Mouse (Mus musculus) telencephalon, adult 2 months (tissue): ENCODE data around the gene Phlda1.
"Not testable (repeated sequence)": the region's sequence is repeated elsewhere in the genome, so short reads cannot be mapped to it uniquely, and the experiment has no call there.

Experiments used
- DNase-seq: peaks from one replicate; pipeline ENCODE4 v3.0.0-alpha.2; 2011; ENCODE audit warnings: low read depth, low spot score

Gene Phlda1

DNA sequence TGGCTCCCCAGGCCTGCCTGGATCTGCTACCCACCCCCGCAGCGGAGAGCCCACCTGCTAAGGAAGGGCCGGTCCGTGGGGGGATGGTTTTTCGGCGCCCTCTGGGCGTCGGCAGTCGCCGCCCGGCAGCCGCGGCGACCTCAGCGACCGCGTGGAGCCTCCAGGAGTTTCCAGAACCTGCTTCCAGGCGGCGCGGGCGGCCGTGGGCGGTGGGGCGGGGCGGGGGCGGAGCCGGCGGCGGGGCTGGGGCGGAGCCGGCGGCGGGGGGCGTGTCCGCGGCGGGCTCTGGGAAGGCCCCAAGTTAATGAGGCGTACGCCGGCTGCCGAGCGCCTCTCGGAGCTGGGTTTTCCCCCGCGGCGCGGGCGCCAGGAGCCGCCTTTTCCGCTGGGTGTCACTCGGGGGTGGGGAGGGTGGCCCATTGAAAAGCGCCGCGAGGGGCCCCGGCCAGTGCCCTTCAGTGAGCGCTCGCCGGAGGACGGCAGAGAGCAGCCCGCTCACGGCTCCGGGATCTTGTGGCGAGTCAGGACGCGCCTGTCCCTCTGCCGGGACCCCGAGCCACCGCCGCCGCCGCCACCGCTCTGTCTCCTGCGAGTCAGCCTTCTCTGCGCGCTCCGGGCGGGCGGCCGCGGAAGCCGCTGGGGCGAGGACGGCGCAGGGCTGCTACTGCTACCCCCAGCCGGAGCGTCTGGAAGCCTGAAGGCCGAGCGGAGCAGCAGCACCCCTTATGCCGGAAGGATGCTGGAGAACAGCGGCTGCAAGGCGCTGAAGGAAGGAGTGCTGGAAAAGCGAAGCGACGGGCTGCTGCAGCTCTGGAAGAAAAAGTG lies at the start of gene Phlda1:
Phlda1 (plus strand) TSS at position 186 of the 825 bp plus-strand sequence.
- peak; percentile 69 for DNase-seq

DNA sequence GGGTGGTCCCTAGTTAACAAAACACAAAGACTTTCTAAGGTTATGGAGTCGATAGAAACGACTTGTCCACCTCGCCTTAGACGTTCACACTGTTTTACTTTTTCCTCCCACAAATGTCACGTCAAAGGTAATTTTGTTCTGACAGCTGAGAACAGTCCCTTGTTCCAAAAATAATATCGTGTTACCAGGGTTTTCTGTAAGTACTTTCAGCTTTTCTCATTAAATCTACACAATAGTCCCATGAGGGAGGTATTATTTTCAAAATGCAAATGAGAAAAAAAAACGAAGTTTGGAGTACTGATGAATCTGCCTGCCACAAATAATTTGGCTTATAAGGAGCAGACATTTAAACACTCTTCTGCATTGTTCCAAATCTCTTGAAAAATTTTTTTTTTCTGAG lies 48.0 kb upstream of the Phlda1 start:
- DNase-seq, result no peak

DNA sequence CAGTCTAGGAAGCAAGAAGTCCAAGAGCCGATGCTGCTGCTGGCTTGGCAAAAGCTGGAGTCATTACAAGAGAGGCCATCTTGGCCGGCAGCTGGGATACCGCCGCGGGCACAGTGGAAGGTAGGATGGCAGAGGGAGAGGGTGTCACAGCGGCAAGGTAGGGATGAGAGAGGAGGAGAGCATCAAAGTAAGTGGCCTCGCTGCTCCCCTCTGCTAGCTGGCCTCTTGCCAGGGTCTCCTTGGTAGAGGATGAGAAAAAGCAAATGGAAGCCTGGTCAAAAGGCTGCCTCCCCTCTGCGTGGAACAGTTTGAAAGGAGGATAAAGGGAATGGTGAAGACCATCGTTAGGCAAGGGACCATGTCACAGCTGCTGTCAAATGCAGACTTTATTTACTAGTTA lies 47.0 kb upstream of the Phlda1 start:
- DNase-seq, result no peak

DNA sequence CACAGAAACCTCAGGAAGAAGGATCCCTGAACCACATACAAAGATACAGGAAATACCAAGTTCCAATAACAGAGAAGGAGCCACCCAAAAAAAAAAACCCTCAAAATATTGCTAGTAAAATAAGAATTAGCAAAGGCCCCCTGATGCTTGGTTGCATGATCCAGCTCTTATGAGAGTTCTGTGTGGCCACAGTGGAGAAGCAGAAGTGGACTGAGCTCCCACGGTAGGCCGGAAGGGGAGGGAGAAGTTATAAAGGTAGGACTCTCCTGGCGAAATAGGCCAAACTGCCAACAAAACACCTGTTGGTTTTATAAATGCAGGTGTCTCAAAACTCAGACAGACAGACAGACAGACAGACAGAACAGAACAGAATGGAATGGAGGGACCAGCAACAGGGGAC lies 46.2 kb upstream of the Phlda1 start:
- DNase-seq, result no peak

DNA sequence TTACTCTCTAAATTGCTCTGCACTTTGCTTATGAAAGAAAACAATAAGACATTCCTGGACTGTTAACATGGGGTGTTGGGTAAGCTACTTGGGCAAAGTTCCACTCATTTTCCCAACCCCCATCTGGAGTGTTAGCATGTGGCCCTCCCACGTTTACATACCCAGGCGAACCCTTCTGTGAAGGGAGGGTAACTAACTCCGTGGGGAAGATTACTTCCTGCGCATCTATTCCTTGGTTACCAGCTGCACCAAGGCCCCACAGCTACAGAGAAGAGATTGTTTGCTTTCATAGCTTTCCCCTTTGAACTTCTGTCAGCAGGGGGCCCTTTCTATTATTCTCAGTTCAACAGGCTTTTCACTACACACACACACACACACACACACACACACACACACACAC lies 45.7 kb upstream of the Phlda1 start:
- DNase-seq, result no peak

DNA sequence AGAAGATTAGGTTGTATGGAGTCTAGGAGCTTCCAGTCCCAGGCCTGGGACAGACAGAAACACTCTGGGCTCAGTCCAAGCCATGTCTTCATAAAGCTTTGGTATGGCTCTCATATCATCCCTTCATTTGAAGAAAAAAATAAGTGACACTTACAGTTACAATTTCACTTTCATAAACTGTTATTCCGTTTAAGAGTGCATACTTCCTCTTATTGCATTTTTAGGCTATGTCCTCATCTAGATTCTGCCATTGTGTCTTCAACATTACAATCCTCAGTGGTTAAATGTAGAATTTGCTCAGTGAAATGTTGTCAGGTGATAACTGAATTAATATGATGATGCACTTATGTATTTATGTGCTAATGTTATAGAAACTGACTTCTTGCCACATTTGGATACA lies 41.3 kb upstream of the Phlda1 start:
- DNase-seq, result no peak

DNA sequence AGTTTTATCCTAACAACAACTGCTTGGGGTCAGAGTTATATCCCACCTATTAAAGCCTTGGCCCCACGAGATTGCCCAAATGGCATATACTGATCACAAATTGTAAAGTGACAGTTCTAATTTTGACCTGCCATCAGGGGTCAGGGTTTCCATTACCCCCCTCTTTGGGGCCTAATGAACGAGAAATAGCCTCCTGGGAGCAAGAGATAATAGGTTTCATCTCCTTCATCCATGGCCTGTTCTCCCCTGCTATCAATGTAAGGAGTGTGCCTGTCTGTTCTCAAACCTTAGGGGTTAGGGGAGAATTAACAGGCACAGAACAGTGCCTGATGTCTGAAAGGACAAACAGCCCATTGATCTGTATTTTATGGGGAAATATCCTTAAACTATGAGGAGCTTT lies 40.7 kb upstream of the Phlda1 start:
- DNase-seq, result no peak

DNA sequence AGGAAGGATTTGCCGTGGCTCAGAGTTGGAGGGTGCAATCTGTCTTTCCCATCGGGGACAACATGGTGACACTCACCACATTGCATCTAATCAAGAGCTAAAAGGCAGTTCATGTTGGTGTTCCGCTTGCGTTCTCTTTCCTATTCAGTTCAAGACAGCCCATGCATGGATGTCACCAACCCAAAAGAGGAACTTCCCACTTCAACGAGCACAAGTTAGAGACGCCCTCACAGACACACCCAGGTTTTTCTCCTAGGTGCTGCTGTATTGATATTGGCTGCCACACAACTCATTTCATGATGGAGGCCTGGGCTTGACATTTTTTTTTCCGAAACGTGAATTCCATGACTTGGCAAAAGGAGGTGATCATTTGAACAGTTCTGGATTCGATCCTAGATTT lies 34.9 kb upstream of the Phlda1 start:
- no peak for DNase-seq

DNA sequence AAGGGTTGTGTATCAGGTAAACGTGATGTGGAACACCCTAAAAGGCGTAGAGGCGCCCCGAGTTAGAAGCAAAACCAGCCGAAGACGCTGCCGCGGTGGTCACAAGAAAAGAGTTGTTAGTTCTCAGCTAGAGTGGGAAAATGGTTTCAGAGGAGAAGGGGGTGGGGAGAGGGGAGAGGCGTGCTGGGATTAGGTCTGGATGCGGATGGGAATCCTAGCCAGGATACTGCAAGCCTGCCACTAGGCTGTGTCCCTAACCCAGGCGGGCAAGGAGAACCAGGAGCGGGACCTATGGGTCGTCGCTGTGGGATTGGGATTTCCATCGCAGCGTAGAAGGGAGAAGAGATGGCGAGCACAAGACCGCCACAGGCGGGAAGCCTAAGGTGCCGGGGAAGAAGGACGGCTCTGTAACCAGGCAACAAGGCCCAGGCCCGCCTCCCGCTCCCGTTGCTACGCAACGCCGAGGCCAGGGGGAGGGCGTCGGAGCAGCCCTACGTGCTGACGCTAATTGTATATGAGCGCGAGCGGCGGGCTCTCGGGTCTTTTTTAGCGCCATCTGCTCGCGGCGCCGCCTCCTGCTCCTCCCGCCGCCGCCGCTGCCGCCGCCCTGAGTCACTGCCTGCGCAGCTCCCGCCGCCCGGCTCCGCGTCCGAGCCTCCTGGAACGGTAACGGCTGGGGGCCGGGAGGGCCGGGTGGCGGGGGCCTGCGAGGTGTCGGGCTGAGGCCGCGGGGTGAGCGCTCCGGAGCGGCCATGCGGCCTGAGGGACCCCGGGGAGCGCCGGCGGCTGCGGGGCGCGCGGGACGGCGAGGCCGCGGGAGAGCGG lies 33.2 kb upstream of the Phlda1 start, which contains the start of gene Nap1l1:
Nap1l1 (plus strand) TSS at position 538 of the 825 bp plus-strand sequence.
- DNase-seq, result peak; percentile 95

DNA sequence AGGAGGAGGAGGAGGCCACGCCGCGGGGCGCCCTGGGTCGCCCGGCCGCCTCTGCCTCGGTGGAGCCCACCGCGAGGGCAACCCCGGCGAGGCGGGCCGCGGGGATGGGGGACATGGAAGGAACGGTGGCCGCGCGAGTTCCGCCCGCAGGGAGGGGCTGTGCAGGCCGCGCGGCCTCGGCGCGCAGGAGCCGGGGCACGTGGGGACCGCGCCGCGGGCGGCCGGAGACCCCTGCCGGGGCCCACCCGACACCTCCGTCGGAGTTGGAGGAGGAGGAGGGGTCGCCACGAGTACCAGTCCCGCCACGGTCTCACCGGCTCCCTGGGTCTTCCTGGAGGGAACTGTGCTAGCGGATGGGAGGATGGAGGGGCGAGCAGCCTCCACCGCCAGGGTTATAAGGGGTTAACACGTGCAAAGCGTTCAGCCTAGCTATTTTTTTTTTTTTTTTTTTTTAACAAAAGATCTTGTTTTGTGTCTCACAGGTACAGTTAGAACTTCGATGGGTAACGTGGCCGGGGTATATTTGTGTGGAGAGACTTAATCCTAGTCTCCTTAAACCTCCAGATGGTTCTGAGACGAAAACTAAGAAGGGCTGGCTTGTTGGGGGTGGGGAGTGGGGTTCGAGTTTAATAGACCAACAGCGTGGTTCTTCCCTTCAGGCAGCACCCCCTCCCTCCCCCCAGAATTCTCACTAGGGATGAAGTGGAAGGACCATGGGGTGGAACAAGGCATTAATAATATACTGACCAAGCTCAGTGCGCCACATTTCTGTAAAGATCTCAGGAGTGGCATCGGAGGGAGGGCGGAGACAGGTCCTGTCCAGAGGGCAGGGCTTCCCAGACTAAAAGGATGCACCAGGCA lies 32.3 kb upstream of the Phlda1 start:
- no peak for DNase-seq

DNA sequence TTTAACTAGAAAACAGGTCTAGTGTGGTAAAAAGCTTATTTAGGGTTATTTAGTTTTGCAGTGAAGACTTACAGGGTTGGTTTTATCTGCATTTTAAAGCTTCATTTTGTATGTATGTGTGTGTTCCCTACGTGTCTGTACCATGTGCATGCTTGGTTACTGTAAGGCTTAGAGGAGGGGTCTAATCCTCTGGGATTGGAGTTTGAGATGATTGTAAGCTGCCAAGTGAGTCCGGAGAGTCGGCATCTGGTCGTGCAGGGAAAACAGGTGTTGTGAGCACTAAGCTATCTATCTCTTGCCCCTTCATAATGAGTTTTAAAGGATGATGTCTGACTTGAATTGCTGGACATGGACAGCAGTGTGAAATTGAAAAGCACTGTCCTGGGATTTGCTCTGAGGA lies 29.8 kb upstream of the Phlda1 start:
- DNase-seq, result no peak

DNA sequence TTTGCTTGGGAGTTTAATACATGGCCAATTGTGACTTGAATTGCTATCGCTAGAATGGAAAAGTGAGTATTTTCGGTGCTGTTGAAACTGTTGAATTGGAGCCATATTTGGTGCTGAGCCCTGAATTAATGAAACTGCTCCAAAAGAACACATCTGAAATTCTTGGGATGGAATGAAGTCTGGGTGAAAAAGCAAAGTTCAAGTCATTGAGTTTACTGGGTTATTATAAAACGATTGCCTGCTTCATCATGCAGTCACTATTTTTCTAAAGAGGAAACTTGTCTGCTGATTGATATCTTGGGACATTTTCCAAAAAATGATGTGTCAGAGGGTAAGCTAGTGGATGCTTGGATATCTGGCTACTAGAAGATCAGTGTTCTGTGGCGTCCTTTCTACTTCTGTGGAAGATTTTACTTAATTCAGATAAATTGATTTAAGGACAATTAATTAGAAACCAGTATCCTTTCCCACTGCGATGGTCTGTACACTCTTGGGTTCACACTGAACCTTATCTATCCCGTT lies 29.0 kb upstream of the Phlda1 start:
- no peak for DNase-seq

DNA sequence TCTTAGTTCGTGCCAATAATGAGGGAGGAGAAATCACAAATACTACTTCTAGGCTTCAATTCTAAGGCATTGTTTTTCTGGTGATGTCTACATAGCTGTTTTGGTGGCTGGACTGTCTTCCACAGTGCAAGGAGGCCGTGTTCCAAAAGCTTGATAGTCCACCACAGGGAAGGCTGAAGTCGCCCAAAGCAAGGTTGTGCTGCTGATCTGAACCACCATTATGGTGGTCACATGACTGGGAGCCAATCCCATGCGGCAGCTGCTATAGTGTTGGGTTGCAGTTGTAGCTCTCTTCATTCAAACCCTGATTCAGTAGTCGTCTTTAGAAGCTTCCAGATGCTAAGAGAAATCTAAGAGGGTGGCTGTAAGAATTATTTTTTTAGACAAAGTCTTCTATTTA lies 26.5 kb upstream of the Phlda1 start:
- no peak for DNase-seq

DNA sequence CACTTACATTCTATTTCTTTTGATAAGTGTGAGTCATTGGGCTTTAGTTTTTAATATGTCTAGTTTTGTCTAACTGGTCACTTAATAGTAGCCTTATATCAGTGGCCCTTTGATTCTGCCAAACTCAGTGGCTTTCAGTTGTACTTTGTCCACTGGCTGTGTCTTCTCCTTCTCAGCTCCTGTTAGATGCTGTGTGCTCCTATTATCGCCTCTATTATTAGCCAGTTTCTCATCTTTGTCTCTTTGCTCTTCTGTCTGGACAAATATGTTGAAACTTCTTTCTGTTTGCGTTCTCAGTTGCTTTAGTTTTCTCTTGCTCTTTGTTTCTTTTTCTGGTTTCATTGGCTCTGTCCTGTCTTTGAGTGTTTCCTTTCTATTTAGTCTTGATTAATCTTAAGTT lies 23.4 kb upstream of the Phlda1 start:
- no peak for DNase-seq

DNA sequence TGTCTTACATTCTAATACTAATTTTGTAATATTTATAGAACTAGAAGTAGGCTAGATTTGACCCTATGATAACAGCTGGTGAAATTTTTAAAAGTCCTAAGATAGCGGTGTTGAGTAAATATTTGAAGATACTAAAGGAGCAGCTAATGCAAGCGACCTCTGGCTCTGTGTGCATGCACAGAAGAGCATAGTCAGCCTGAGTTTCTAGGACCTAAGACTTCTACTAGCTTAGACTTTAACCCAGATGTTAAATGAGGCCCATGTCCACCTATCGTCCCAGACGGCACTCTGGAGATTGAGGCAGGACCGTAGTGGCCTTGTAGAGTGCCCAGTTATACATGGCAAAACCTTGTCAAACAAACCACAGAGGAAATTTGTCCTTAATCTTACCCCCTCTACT lies 22.0 kb upstream of the Phlda1 start:
- DNase-seq, result no peak

DNA sequence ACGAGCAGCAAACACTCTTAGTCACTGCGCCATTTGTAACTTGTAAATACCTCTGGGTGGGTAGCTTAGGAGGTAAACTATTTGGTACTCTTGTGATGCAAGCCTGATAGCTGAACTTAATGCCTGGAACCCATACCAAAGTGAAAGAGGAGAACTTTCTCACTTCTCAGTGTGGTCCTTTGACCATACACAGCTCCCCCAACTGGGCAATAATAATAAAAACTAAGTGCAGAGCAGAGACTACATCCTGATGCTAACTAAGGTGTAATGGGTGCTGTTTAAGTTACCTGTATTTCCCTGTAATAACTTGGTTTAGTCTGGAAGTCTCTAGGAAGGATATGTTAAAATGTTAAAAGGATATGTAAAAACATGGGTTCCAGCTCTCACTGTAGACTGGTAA lies 17.3 kb upstream of the Phlda1 start:
- DNase-seq, result no peak

DNA sequence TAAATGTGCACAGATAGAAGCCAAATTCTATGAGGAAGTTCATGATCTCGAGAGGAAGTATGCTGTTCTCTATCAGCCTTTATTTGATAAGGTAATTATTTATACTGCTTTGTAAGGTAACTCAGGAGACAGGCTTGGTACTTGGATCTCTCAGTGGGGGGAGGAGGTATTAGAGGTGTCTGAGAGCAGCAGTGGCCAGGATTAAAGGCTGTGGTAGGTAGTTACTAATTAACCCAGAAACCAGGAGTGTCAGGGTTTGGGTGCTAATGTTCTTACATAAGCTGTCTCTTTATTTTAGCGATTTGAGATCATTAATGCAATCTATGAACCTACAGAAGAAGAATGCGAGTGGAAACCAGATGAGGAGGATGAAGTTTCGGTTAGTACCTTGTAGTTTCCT lies 16.0 kb upstream of the Phlda1 start:
- DNase-seq, result not testable (repeated sequence)

DNA sequence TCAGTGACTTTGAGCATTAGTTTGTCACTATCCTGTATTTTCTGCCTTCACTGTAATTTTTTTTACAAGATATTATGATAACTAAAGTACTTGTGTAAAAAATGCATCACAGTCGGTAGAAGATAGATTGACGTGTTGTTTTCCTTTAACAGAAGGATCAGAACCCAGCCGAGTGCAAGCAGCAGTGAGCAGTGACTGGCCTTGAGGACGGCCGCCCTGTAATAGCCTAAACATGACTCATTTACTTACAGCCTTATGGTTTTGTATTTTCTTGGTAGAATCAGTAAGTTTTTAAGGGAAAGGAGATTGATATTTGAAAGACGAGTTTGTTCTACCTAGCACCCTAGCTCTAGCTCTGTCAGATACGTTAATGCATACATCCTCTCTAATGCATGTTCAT lies 10.2 kb upstream of the Phlda1 start:
- no peak for DNase-seq

DNA sequence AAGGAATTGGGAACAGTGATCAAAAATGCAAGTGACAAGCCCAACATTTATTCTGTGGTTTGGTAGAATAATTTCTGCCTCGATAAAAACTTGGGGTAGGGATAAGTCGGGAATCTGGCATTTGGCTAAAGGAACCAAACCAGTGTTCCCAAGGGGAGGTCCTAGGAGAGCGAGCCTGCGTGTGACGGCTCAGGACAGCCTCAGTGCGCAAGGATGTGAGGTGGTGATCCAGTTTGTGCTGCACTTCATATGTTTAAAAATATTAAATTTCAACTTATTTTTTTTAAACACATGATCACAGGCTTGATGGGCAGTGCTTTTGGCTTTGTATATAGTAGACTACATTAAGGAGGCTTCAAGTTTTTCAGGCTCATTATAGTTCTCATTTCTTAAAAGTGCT lies 6.2 kb upstream of the Phlda1 start:
- no peak for DNase-seq

DNA sequence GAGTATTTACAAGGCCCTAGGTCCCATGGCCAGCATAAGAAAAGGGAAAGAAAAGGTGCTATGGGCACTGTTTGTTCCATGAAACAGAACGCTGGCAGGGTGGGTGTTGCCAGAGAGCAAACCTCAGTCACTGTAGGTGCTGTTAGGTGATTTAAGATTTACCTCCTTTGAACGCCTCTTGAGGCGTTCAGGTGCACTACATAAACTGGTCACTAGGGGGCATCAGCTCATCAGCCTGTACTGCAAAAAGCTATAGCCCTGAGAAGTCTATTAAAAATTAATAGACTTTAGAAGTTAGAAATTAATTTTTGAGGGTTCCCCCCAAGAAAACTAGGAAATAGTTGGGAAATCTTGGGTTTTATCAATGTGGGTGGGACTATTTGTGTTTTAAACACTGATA lies 3.0 kb upstream of the Phlda1 start:
- DNase-seq, result peak; percentile 69

DNA sequence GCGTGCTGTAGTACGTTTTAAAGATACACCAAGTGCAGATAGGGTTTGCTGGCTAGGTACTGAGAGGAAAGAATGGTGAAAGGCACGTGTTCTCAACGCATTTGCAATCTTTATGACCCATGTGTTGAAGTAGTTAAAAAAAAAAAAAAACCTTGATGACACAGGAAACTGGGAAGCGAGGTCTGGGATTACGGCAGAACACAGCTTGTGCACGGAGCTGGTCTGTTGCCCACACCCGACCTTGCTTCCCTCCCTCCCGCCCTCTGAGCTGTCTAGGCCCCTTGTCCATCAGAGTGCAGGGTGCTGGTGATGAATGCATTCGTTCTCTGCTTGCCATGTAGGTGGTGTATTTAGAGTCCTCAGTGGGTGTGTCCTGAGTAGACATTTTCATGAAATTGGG lies 2.4 kb upstream of the Phlda1 start:
- DNase-seq, result no peak

DNA sequence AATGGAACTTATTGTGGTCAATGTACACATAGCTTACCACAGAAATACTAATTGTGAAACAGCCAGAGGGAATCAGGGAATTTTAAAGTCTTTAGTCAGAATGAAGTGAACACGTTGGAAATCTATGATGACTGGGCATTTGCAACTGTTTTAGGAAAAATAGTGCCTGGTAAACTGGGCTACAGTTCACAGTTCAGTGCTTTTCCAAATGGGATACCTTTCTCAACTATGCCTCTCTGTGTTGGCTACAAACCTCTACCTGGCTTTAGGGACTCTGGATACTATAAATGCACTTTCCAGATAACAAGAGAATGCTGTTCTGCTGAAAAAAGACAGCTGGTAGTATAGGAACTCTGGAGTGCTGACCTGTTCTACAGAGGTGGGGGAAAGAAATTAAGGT lies 1.5 kb upstream of the Phlda1 start:
- no peak for DNase-seq
